Mouse (Mus musculus) stomach, postnatal 0 days (tissue): ENCODE measurements around the gene Sstr4. TPM values are rescaled to one million over a fixed set of nuclear protein-coding genes. Genes with fewer than 3 reads are reported as not detected.
A peak's percentile ranks its signal among the peaks of the same experiment; 100 is the strongest.

Source experiments
- ATAC-seq: fragments of 200-750 bp; cut with Nextera tagmentation; 2 replicates; pipeline ENCODE4 v1.8.0; 2017; ENCODE audit not compliant: low FRiP score, low TSS enrichment
- DNase-seq: peaks from one replicate; pipeline ENCODE4 v3.0.0-alpha.2; 2016; ENCODE audit warnings: low spot score
- H3K27ac ChIP-seq: fragments of 300-500 bp; sonication (generic); replicated peaks from 2 replicates; pipeline ENCODE4 v1.5.1; 2014; ENCODE audit warnings: mild to moderate bottlenecking, control low read depth
- H3K27me3 ChIP-seq: fragments of 300-500 bp; sonication (generic); 2 replicates; pipeline ENCODE4 v1.6.1; 2014; ENCODE audit warnings: low read length; ENCODE audit not compliant: control insufficient read depth, insufficient read depth
- H3K36me3 ChIP-seq: fragments of 300-500 bp; sonication (generic); 2 replicates; pipeline ENCODE4 v1.6.1; 2014; ENCODE audit warnings: low read length, mixed read lengths; ENCODE audit not compliant: control insufficient read depth, insufficient read depth
- H3K4me1 ChIP-seq: fragments of 300-500 bp; sonication (generic); replicated peaks from 2 replicates; pipeline ENCODE4 v1.6.1; 2014; ENCODE audit warnings: antibody characterized with exemption; ENCODE audit not compliant: control insufficient read depth, insufficient read depth
- H3K4me2 ChIP-seq: fragments of 300-500 bp; sonication (generic); replicated peaks from 2 replicates; pipeline ENCODE4 v1.6.1; 2014; ENCODE audit warnings: low read depth, mild to moderate bottlenecking, control low read depth, moderate library complexity
- H3K4me3 ChIP-seq: fragments of 300-500 bp; sonication (generic); 2 replicates; pipeline ENCODE4 v1.5.1; 2014; ENCODE audit warnings: low read depth, low read length, control low read depth
- H3K9ac ChIP-seq: fragments of 300-500 bp; sonication (generic); 2 replicates; pipeline ENCODE4 v1.6.1; 2014; ENCODE audit warnings: mild to moderate bottlenecking, low read length, control low read depth, mixed read lengths
- H3K9me3 ChIP-seq: fragments of 300-500 bp; sonication (generic); 2 replicates; pipeline ENCODE4 v1.6.1; 2016; ENCODE audit warnings: low read length; ENCODE audit not compliant: control insufficient read depth
- CTCF ChIP-seq: IDR thresholded peaks from 2 replicates; pipeline ENCODE4 v1.5.1; 2016; ENCODE audit warnings: antibody characterized with exemption, low read depth, mild to moderate bottlenecking, moderate library complexity
- EP300 ChIP-seq: optimal IDR thresholded peaks from 2 replicates; pipeline ENCODE3; 2016; ENCODE audit warnings: antibody characterized with exemption
- WGBS: fragments of 180-500 bp; shearing (Covaris S2); extraction: QIAGEN DNeasy Blood & Tissue Kit; methylation state at CpG from one replicate; pipeline ENCODE4 v1.1.7; 2014; 5-methylcytosine and 5-hydroxymethylcytosine counted together
- polyA plus RNA-seq: library from polyadenylated mRNA; unstranded; fragments of >200 nt; fragmentation: Nextera tagmentation; extraction: Ambion mirVana; gene quantifications from 2 replicates; pipeline ENCODE4 v1.2.1, GENCODE M21; 2015

The Sstr4 gene
- polyA plus RNA-seq, 1 experiment from 2014 or later: 0.49 TPM

DNA sequence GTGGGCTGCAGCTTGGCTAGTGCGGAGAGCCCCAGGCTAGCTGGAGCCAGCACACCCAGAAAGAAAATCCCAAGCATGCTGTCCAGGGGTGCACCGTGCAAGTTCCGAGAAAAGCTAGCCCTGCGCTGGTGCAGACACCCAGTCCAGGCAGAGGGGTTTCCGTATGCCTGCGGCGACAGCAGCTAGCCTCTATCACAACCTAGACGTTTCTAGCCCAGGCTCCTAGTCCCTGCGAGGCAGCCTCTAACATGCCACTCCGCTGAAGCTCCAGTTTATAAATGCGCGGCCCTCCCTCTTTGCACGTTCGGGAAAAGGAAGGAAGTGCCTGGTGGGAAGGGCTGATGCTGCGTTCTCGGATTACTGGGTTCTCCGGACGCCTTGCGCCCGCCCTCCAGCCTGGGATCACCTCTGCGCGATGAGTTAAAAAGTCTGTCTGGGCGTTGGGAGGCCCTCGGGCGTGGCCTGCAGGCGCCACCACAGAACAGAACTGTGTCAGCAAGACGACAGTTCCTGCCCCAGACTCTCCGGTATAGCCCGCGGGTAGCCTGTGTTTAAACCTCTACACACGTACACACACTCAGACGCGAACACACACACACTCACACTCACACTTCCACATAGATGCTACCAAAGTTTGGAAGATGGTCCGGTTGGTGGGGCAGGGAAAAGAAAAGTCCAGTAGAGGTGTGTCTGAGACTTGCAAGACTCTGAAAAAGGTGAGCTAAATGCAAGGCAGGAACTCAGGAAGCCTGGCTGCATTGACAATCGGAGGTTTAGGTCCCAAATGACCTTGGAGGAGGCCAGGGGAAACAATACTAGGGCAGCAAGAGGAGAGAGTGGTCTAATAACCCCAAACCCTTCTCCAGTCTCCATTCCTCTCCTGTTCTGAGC lies 13.0 kb downstream of the Sstr4 start, which contains the start of gene Thbd:
TSS of gene Thbd (minus strand) at position 319 of the 891 bp plus-strand sequence.
- H3K4me3 ChIP-seq: peak within 1 kb of the TSS; percentile 46
- no peaks in the 10 kb centered on the region for H3K36me3 ChIP-seq
- DNase-seq (peak; percentile 60), ATAC-seq (peak; percentile 67)
- no peak for TF ChIP-seq EP300
- TF ChIP-seq CTCF: no peak
- H3K4me2 ChIP-seq: peak within 1 kb of the TSS; percentile 79
- WGBS: 4% methylated on average over 35 of the region's 35 CpGs
- peak within 1 kb of the TSS; percentile 52 for H3K9ac ChIP-seq
- 0 out of 2 replicates have a peak, but pooled peaks cover 2% of the 10 kb centered on the region for H3K27me3 ChIP-seq
- peak within 1 kb of the TSS; percentile 71 for H3K27ac ChIP-seq
- no peaks in the 10 kb centered on the region for H3K9me3 ChIP-seq
- peaks cover 5% of the 10 kb centered on the region for H3K4me1 ChIP-seq

DNA sequence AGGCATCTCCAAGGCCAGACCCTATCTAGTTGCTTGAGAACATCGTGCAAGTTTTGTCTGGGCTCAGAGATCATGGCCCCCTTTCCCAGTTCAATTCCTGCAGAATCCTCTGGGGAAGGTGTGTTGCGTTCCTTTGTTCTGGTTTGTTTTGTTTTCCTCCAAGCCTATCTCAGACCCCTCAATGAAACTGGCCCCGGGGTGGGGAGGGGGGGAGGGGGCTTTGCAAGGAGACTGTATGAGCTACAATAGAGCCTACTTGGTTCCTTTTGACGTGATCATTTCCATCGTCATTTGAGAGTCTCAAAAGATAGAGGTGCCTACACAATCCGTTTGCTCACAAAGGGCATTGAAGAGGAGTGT lies 13.6 kb downstream of the Sstr4 start:
- Histone ChIP-seq H3K4me3 (peak overlapping the region; percentile 46), H3K9ac (no peak overlapping the region), H3K4me2 (peak overlapping the region; percentile 79), H3K27ac (peak overlapping the region; percentile 71; the same call in 1 of the 2 replicates), H3K9me3 (no peaks in the 10 kb centered on the region), H3K36me3 (no peaks in the 10 kb centered on the region), H3K27me3 (0 out of 2 replicates have a peak, but pooled peaks cover 2% of the 10 kb centered on the region), H3K4me1 (peaks cover 5% of the 10 kb centered on the region)
- no peak for TF ChIP-seq EP300
- no peak for TF ChIP-seq CTCF
- WGBS: 29% methylated on average over 6 of the region's 6 CpGs
- DNase-seq: no peak
- no peak for ATAC-seq

DNA sequence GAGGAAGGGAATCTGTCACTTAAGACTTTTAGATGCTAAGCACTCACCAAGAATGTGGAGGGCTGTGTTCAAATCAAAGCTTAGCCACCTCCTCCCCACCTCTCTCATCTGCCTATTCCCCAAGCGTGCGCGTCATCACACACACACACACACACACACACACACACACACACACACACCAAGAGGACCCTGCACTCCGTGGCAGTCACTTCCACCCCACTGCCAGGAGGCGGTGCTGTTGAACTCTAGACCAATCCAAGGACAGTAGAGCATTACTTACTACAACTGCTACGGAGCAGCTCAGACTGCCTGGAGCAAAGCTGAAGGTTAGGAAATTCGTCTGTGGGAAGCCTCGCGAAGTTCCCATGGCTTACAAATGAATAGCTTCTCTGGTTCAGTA lies 14.0 kb downstream of the Sstr4 start:
- 21% methylated on average over 9 of the region's 9 CpGs for WGBS
- Histone ChIP-seq H3K4me2 (no peak overlapping the region), H3K27me3 (0 out of 2 replicates have a peak, but pooled peaks cover 2% of the 10 kb centered on the region), H3K9ac (no peak overlapping the region), H3K4me3 (no peak overlapping the region), H3K9me3 (no peaks in the 10 kb centered on the region), H3K36me3 (no peaks in the 10 kb centered on the region), H3K4me1 (peaks cover 5% of the 10 kb centered on the region), H3K27ac (no peak overlapping the region)
- DNase-seq (peak; percentile 82), ATAC-seq (peak; percentile 93)
- TF ChIP-seq CTCF (peak; percentile 97), EP300 (no peak)

- H3K9ac ChIP-seq: no peak overlapping the region
- H3K4me2 ChIP-seq: no peak overlapping the region
- peaks cover 5% of the 10 kb centered on the region for H3K4me1 ChIP-seq
- H3K9me3 ChIP-seq: no peaks in the 10 kb centered on the region
- 0 out of 2 replicates have a peak, but pooled peaks cover 2% of the 10 kb centered on the region for H3K27me3 ChIP-seq
- TF ChIP-seq CTCF (no peak), EP300 (no peak)
- no peaks in the 10 kb centered on the region for H3K36me3 ChIP-seq
- H3K27ac ChIP-seq: no peak overlapping the region
- H3K4me3 ChIP-seq: no peak overlapping the region
- WGBS: 74% methylated on average over 1 of the region's 1 CpGs
- ATAC-seq (no peak), DNase-seq (no peak)
Observed at GRCm38 (mm10) chr2:148409821-148410220, 14.7 kb downstream of the Sstr4 start.

- DNase-seq (no peak), ATAC-seq (no peak)
- TF ChIP-seq CTCF (no peak), EP300 (no peak)
- no peaks in the 10 kb centered on the region for H3K36me3 ChIP-seq
- H3K4me3 ChIP-seq: no peak overlapping the region
- no peak overlapping the region for H3K9ac ChIP-seq
- H3K4me1 ChIP-seq: no peaks in the 10 kb centered on the region
- H3K27me3 ChIP-seq: no peaks in the 10 kb centered on the region
- WGBS: 45% methylated on average over 3 of the region's 3 CpGs
- H3K9me3 ChIP-seq: no peaks in the 10 kb centered on the region
- no peak overlapping the region for H3K4me2 ChIP-seq
- no peak overlapping the region for H3K27ac ChIP-seq
Observed at GRCm38 (mm10) chr2:148419151-148419550, 24.0 kb downstream of the Sstr4 start.

GRCm38 (mm10) chr2:148419776-148420175 lies 24.6 kb downstream of the Sstr4 start:
- H3K4me2 ChIP-seq: no peak overlapping the region
- H3K36me3 ChIP-seq: no peaks in the 10 kb centered on the region
- no peak overlapping the region for H3K9ac ChIP-seq
- H3K4me3 ChIP-seq: no peak overlapping the region
- no peak for DNase-seq
- TF ChIP-seq EP300: no peak
- TF ChIP-seq CTCF: no peak
- H3K4me1 ChIP-seq: no peaks in the 10 kb centered on the region
- no peak for ATAC-seq
- no peaks in the 10 kb centered on the region for H3K9me3 ChIP-seq
- WGBS: 33% methylated on average over 2 of the region's 2 CpGs
- H3K27me3 ChIP-seq: no peaks in the 10 kb centered on the region
- H3K27ac ChIP-seq: no peak overlapping the region
